ENCODE assay signal across 17 mouse cellular contexts in genomic region chr10:83149342-83150178, GRCm38 (mm10).
A peak's percentile ranks its signal among the peaks of the same experiment; 100 is the strongest.
DNase-seq lines count a peak whose midpoint lies in the region; ATAC-seq and TF ChIP-seq lines count a peak whose summit lies in the region.
"Had no signal": no experiment of that assay in that cellular context is flagged by ENCODE, and none has a peak within 500 bp of the region (broad histone marks: within the 10 kb centered on the region; RNA-seq: fewer than 3 reads in every experiment).

No protein-coding gene starts in this region.

- TF ChIP-seq CTCF in layer of hippocampus, adult 2 months (conservative IDR thresholded peaks at IDR 0.05), result no peak

- H3K36me3 ChIP-seq in neural tube, embryonic 13.5 days, result no peaks in the 10 kb centered on the region
- H3K36me3 ChIP-seq: embryonic facial prominence, embryonic 12.5 days; heart, embryonic 12.5 days; intestine, embryonic 15.5 days; liver, embryonic 13.5 days had no signal

- peak; percentile 76; the same call in 1 of the 2 replicates for ATAC-seq in frontal cortex, adult (ENCODE audit: low TSS enrichment)
- 0 out of 2 replicates have a peak, but pooled peaks have one; percentile 5 for ATAC-seq in neural tube, embryonic 13.5 days (ENCODE audit: low read depth)
- ATAC-seq: CD4-positive, CD25-positive, alpha-beta regulatory T cell, adult 4 months; intestine, embryonic 15.5 days; Patski had no signal

- no peaks in the 10 kb centered on the region for H3K27me3 ChIP-seq in neural tube, embryonic 13.5 days
- H3K27me3 ChIP-seq: embryonic facial prominence, embryonic 12.5 days; heart, embryonic 12.5 days; intestine, embryonic 15.5 days; liver, embryonic 13.5 days; Patski had no signal

- no peak overlapping the region for H3K9ac ChIP-seq in neural tube, embryonic 13.5 days
- H3K9ac ChIP-seq: embryonic facial prominence, embryonic 12.5 days; heart, embryonic 12.5 days; intestine, embryonic 15.5 days; liver, embryonic 13.5 days had no signal

- peaks cover 46% of the 10 kb centered on the region for H3K4me1 ChIP-seq in neural tube, embryonic 13.5 days (replicated peaks)

- 57% methylated on average over 12 of the region's 12 CpGs for WGBS in neural tube, embryonic 13.5 days

- no peaks in the 10 kb centered on the region for H3K9me3 ChIP-seq in neural tube, embryonic 13.5 days
- H3K9me3 ChIP-seq: embryonic facial prominence, embryonic 12.5 days; heart, embryonic 12.5 days; intestine, embryonic 15.5 days; liver, embryonic 13.5 days had no signal

- no peak overlapping the region for H3K4me2 ChIP-seq in neural tube, embryonic 13.5 days
- H3K4me2 ChIP-seq: embryonic facial prominence, embryonic 12.5 days; heart, embryonic 12.5 days; intestine, embryonic 15.5 days; liver, embryonic 13.5 days had no signal

- H3K27ac ChIP-seq in neural tube, embryonic 13.5 days (replicated peaks), result 0 out of 2 replicates have a peak overlapping the region, but pooled peaks have one; percentile 13
- H3K27ac ChIP-seq in layer of hippocampus, adult 2 months, result peak overlapping the region; percentile 90
- H3K27ac ChIP-seq: embryonic facial prominence, embryonic 12.5 days; intestine, embryonic 15.5 days; liver, embryonic 13.5 days had no signal

- no peak overlapping the region for H3K4me3 ChIP-seq in neural tube, embryonic 13.5 days
- H3K4me3 ChIP-seq in layer of hippocampus, adult 2 months, result no peak overlapping the region
- H3K4me3 ChIP-seq: embryonic facial prominence, embryonic 12.5 days; heart, embryonic 12.5 days; intestine, embryonic 15.5 days; liver, embryonic 13.5 days had no signal

- no peak for DNase-seq in frontal cortex, postnatal 14 days (ENCODE audit: low spot score in 2 of 2)
- no peak for DNase-seq in neural tube, embryonic 10.5 days (ENCODE audit: extremely low spot score, low spot score)
- peak in 1 of 2 experiments; percentile 52 for DNase-seq in layer of hippocampus, adult 2 months (ENCODE audit: low spot score in 2 of 2)
- peak; percentile 44 for DNase-seq in telencephalon, adult 2 months (ENCODE audit: low read depth, low spot score)
- no peak for DNase-seq in cerebellum, postnatal 14 days
- DNase-seq in adrenal gland, postnatal 4 days (ENCODE audit: low spot score in 2 of 2), result no peak
- DNase-seq: adrenal gland, postnatal 10 days; liver, embryonic 13.5 days; spleen, adult 18-20 months; thymus, adult 18-20 months had no signal
